Comparison of ENCODE assay signal across 25 mouse cellular contexts in the genomic region with DNA sequence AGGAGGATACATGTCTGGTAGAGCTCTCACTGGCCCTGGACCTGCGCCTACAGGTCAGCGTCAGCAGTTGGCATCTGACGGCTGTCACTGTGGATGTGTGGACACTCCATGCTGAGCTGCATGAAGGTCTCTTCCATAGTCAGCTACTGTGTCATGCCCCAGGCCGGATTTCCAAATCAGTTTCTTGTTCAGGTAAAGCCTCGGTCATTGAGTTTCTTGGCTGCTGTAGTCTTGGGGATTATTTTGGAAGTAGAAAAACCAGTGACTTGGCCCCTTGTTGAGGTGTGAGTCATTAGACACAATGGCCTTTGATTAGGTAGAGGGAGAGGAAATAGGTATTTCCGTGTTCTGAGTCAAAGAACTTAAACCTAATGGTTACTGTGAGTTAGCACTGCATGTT. TPM values are rescaled to one million over a fixed set of nuclear protein-coding genes. Genes with fewer than 3 reads are reported as not detected.
"Had no signal": no experiment of that assay in that cellular context is flagged by ENCODE, and none has a peak within 500 bp of the region (broad histone marks: within the 10 kb centered on the region; RNA-seq: fewer than 3 reads in every experiment).

No protein-coding gene starts in this region.

- H3K27ac ChIP-seq: heart, embryonic 10.5 days; hindbrain, embryonic 10.5 days; hindbrain, embryonic 12.5 days; hindbrain, embryonic 14.5 days; intestine, embryonic 15.5 days; layer of hippocampus, adult 2 months; limb, embryonic 13.5 days; limb, embryonic 15.5 days; liver, embryonic 12.5 days had no signal

- DNase-seq: gastrocnemius, postnatal 25 days; heart, adult 18-20 months; heart, postnatal 10 days; heart, postnatal 4 days; kidney, adult 18-20 months; kidney, adult 8-10 months; kidney, postnatal 10 days; kidney, postnatal 25 days; kidney, postnatal 4 days; layer of hippocampus, postnatal 36 days; left cerebral cortex, postnatal 4 days had no signal

- H3K4me3 ChIP-seq: heart, embryonic 10.5 days; heart, embryonic 12.5 days; hindbrain, embryonic 10.5 days; hindbrain, embryonic 12.5 days; intestine, embryonic 15.5 days; layer of hippocampus, adult 2 months; limb, embryonic 13.5 days; limb, embryonic 15.5 days; liver, embryonic 12.5 days had no signal

- H3K9ac ChIP-seq: heart, embryonic 12.5 days; hindbrain, embryonic 12.5 days; hindbrain, embryonic 14.5 days; intestine, embryonic 15.5 days; limb, embryonic 13.5 days; limb, embryonic 15.5 days; liver, embryonic 12.5 days had no signal

- H3K4me2 ChIP-seq: heart, embryonic 12.5 days; hindbrain, embryonic 12.5 days; hindbrain, embryonic 14.5 days; intestine, embryonic 15.5 days; limb, embryonic 13.5 days; limb, embryonic 15.5 days; liver, embryonic 12.5 days had no signal

- H3K27me3 ChIP-seq: heart, embryonic 12.5 days; hindbrain, embryonic 12.5 days; intestine, embryonic 15.5 days; limb, embryonic 15.5 days; liver, embryonic 12.5 days had no signal

- H3K9me3 ChIP-seq: heart, embryonic 10.5 days; heart, embryonic 12.5 days; hindbrain, embryonic 10.5 days; hindbrain, embryonic 12.5 days; intestine, embryonic 15.5 days; limb, embryonic 13.5 days; limb, embryonic 15.5 days; liver, embryonic 12.5 days had no signal

- ATAC-seq: hindbrain, embryonic 16.5 days; inflammation-experienced regulatory T-cells, adult 6 months; intestine, embryonic 15.5 days; intestine, postnatal 0 days; liver, embryonic 12.5 days had no signal

- H3K4me1 ChIP-seq: intestine, embryonic 15.5 days had no signal

RNA-seq across cellular contexts. Expression of a gene that starts 25.1 kb away (rescaled TPM):
- total RNA-seq: granulocyte monocyte progenitor cell, adult 5-6 weeks had no signal
